Mouse (Mus musculus): ENCODE measurements at regions not wholly inside any gene's neighbourhood (a gene's known extent, or its start where the extent isn't known, plus 50 kb on each side); places are given as distances from the start of the nearest gene placed in this dataset.

GRCm38 (mm10) chr19:25922806-25923205 lies 250.6 kb downstream of the Dmrt2 start:
- TF ChIP-seq CTCF (IDR thresholded peaks at IDR 0.05; ENCODE audit: borderline replicate concordance, control insufficient read depth, extremely low read depth, insufficient read depth, low read length, poor library complexity) = no peak
- no peak for TF ChIP-seq POLR2A (IDR thresholded peaks at IDR 0.05; ENCODE audit: control insufficient read depth, extremely low read depth, insufficient read depth, low read length, poor library complexity)

Measured in thymus, adult 2 months (tissue).